Mouse (Mus musculus) lung, postnatal 0 days (tissue): ENCODE results near the gene Tirap.

Experiments
- CTCF ChIP-seq: IDR thresholded peaks from 2 replicates; pipeline ENCODE4 v1.5.1; 2016; ENCODE audit warnings: antibody characterized with exemption, mild to moderate bottlenecking
- EP300 ChIP-seq: IDR thresholded peaks from 2 replicates; pipeline ENCODE4 v1.6.1; 2016; ENCODE audit warnings: antibody characterized with exemption, mild to moderate bottlenecking, control low read depth

DNA sequence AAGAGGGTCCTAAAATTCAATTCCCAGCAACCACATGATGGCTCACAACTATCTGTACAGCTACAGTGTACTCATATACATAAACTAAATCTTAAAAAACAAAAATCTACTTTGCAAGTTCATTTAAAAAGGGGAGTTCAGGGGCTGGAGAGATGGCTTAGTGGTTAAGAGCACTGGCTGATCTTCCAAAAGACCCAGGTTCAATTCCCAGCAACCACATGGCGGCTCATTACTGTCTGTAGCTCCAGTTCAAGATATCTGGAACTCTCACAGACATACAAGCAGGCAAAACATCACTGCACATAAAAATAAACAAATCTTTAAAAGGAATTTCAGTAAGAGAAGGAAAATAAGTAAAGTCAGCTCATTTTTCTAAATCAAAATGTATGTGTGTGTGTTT, 38.3 kb upstream of the Tirap start:
- TF ChIP-seq CTCF (no peak), EP300 (no peak)
